Mouse (Mus musculus) hindbrain, embryonic 16.5 days (tissue): ENCODE results near the gene Mboat1. TPM values are rescaled to one million over a fixed set of nuclear protein-coding genes. Genes with fewer than 3 reads are reported as not detected.

Experiments used
- ATAC-seq: fragments of 200-750 bp; cut with Nextera tagmentation; 2 replicates; pipeline ENCODE4 v1.8.0; 2017; ENCODE audit warnings: moderate TSS enrichment, moderate library complexity
- H3K27ac ChIP-seq: fragments of 300-500 bp; sonication (generic); 2 replicates; pipeline ENCODE4 v1.5.1; 2014; ENCODE audit warnings: low read depth, mild to moderate bottlenecking, control low read depth, low read length, moderate library complexity
- H3K27me3 ChIP-seq: fragments of 300-500 bp; sonication (generic); replicated peaks from 2 replicates; pipeline ENCODE4 v1.6.1; 2014; ENCODE audit warnings: low read length; ENCODE audit not compliant: control insufficient read depth, insufficient read depth
- H3K36me3 ChIP-seq: fragments of 300-500 bp; sonication (generic); 2 replicates; pipeline ENCODE4 v1.6.1; 2014; ENCODE audit warnings: mild to moderate bottlenecking, low read length, moderate library complexity, mixed read lengths; ENCODE audit not compliant: control insufficient read depth, insufficient read depth
- H3K4me1 ChIP-seq: fragments of 300-500 bp; sonication (generic); 2 replicates; pipeline ENCODE4 v1.6.1; 2014; ENCODE audit warnings: low read depth, low read length; ENCODE audit not compliant: control insufficient read depth, insufficient read depth
- H3K4me2 ChIP-seq: fragments of 300-500 bp; sonication (generic); 2 replicates; pipeline ENCODE4 v1.6.1; 2014; ENCODE audit warnings: mild to moderate bottlenecking, low read length, control low read depth, moderate library complexity
- H3K4me3 ChIP-seq: fragments of 300-500 bp; sonication (generic); 2 replicates; pipeline ENCODE4 v1.5.1; 2014; ENCODE audit warnings: mild to moderate bottlenecking, low read length, control low read depth, moderate library complexity
- H3K9ac ChIP-seq: fragments of 300-500 bp; sonication (generic); 2 replicates; pipeline ENCODE4 v1.6.1; 2014; ENCODE audit warnings: low read depth, mild to moderate bottlenecking, control low read depth, low read length, moderate library complexity
- H3K9me3 ChIP-seq: fragments of 300-500 bp; sonication (generic); 2 replicates; pipeline ENCODE4 v1.6.1; 2014; ENCODE audit warnings: mild to moderate bottlenecking, low read length, moderate library complexity; ENCODE audit not compliant: control insufficient read depth
- WGBS: fragments of 180-500 bp; shearing (Covaris S2); extraction: QIAGEN DNeasy Blood & Tissue Kit; methylation state at CpG from one replicate; pipeline ENCODE4 v1.1.7; 2014; 5-methylcytosine and 5-hydroxymethylcytosine counted together
- polyA plus RNA-seq: library from polyadenylated mRNA; unstranded; fragments of >200 nt; fragmentation: Nextera tagmentation; extraction: Ambion mirVana; gene quantifications from 2 replicates; pipeline ENCODE4 v1.2.1, GENCODE M21; 2015

The Mboat1 gene
- polyA plus RNA-seq = 2.6 and 3.4 TPM in 2 replicates

- Histone ChIP-seq H3K36me3 (no peaks in the 10 kb centered on the region), H3K4me2 (peak within 1 kb of the TSS; percentile 99), H3K4me3 (peak within 1 kb of the TSS; percentile 82), H3K9ac (peak within 1 kb of the TSS; percentile 83), H3K27ac (no peak within 1 kb of the TSS), H3K4me1 (no peaks in the 10 kb centered on the region), H3K27me3 (peaks cover 12% of the 10 kb centered on the region; the same call in 1 of the 2 replicates), H3K9me3 (no peaks in the 10 kb centered on the region)
- ATAC-seq = peak; percentile 94
- WGBS = under 1% methylated on average over 54 of the region's 55 CpGs
Measured at GRCm38 (mm10) chr13:30136243-30136922, at the start of gene Mboat1. Mboat1 (plus strand) TSS chr13:30136489.

DNA sequence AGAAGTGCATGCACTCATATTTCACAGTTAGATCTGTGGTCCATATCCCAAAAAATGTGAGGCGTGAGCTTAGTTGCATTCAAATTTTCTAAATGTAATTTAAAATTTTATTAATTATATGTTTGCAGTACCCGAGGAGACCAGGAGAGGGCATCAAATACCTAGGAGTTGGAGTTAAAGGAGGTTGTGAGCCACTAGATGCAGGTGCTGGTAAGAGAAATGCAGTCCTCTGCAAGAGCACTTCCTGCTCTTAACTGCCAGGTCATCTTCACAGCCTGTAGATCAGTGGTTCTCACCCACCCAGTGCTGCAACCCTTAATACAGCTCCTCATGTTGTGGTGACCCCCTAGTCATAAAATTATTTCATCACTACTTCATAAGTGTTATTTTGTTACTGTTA lies 43.2 kb upstream of the Mboat1 start:
- Histone ChIP-seq H3K27ac (no peak overlapping the region), H3K9me3 (no peaks in the 10 kb centered on the region), H3K9ac (no peak overlapping the region), H3K4me2 (no peak overlapping the region), H3K4me1 (no peaks in the 10 kb centered on the region), H3K36me3 (no peaks in the 10 kb centered on the region), H3K4me3 (no peak overlapping the region), H3K27me3 (no peaks in the 10 kb centered on the region)
- ATAC-seq = no peak
- WGBS = 36% methylated on average over 2 of the region's 2 CpGs

GRCm38 (mm10) chr13:30095851-30096250 lies 40.4 kb upstream of the Mboat1 start:
- Histone ChIP-seq H3K4me1 (no peaks in the 10 kb centered on the region), H3K36me3 (no peaks in the 10 kb centered on the region), H3K27ac (no peak overlapping the region), H3K27me3 (no peaks in the 10 kb centered on the region), H3K9me3 (no peaks in the 10 kb centered on the region), H3K4me2 (no peak overlapping the region), H3K9ac (no peak overlapping the region), H3K4me3 (no peak overlapping the region)
- 72% methylated on average over 4 of the region's 4 CpGs for WGBS
- no peak for ATAC-seq

- Histone ChIP-seq H3K9me3 (no peaks in the 10 kb centered on the region), H3K27ac (no peak overlapping the region), H3K4me1 (no peaks in the 10 kb centered on the region), H3K9ac (no peak overlapping the region), H3K4me2 (no peak overlapping the region), H3K36me3 (no peaks in the 10 kb centered on the region), H3K4me3 (no peak overlapping the region), H3K27me3 (no peaks in the 10 kb centered on the region)
- ATAC-seq = no peak
- 68% methylated on average over 4 of the region's 4 CpGs for WGBS
Measured at GRCm38 (mm10) chr13:30096536-30096935, 39.8 kb upstream of the Mboat1 start.

DNA sequence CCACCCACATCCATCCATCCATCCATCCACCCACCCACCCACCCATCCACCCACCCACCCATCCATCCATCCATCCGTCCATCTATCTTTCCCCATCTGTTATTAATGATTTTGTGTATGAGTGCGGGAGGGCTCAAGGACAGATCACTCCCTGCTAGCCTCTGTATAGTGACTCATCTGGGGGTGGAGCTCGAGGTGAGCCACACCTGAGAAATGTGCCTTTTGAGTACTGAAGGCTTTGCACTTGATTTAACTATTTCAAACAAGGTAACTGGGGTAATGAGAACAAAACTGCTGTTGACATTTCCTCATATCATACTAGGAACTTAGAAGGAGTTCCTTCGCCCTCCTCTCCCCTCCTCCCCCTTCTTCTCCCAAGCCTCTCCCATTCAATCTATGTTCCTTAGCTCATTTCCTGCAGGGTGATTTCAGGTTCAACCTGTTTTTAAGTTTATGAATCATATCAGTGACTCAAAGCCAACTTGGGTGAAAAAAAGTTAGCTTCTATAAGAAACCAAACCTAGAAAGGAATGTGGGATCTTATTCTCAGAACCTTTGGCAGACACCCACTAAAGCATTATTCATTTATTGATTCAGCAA lies 27.2 kb upstream of the Mboat1 start:
- WGBS = 94% methylated on average over 4 of the region's 4 CpGs
- no peak overlapping the region for H3K4me3 ChIP-seq
- no peak overlapping the region for H3K9ac ChIP-seq
- no peaks in the 10 kb centered on the region for H3K4me1 ChIP-seq
- H3K4me2 ChIP-seq = no peak overlapping the region
- H3K27ac ChIP-seq = no peak overlapping the region
- H3K27me3 ChIP-seq = no peaks in the 10 kb centered on the region
- ATAC-seq = no peak
- H3K36me3 ChIP-seq = no peaks in the 10 kb centered on the region
- H3K9me3 ChIP-seq = no peaks in the 10 kb centered on the region

- H3K9me3 ChIP-seq = no peaks in the 10 kb centered on the region
- H3K36me3 ChIP-seq = no peaks in the 10 kb centered on the region
- H3K27ac ChIP-seq = no peak overlapping the region
- no peak overlapping the region for H3K9ac ChIP-seq
- no peak overlapping the region for H3K4me2 ChIP-seq
- ATAC-seq = no peak
- WGBS = 86% methylated on average over 5 of the region's 5 CpGs
- H3K27me3 ChIP-seq = no peaks in the 10 kb centered on the region
- no peaks in the 10 kb centered on the region for H3K4me1 ChIP-seq
- no peak overlapping the region for H3K4me3 ChIP-seq
Measured at GRCm38 (mm10) chr13:30115792-30116191, 20.5 kb upstream of the Mboat1 start.

DNA sequence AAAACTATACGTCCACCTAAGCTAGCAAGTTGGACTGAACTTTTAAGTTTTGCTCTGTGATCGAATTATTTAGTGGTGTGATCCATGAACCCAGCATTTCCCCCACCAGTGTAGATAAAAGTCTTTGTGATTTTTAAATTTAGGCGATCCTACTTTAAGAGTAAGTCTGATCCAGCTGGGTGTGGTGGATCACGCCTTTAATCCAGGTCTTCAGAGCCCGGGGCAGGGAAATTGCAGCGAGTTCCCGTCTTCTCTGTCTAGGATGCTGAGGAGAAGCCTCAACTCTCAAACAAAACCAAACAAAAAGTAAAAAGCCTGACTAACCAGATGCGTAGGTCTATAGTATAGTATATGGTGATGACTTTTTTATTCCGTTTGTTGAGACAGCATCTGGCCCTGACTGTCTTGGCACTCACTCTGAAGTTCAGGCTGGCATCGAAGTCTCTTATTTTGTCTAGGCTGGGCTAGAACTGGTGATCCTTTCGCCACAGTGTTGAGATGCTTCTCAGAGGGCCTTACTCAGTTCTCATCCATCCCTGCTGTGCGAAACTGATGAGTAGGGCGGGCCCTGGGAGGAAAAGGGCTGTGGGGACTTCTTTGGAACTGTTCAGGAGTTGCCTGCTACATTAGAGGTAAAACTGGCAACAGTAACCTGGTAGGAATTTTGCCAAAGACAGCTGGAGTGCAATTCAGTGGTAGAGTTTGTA lies 787 bp downstream of the Mboat1 start:
- ATAC-seq = peak; percentile 4; the same call in 1 of the 2 replicates
- no peaks in the 10 kb centered on the region for H3K9me3 ChIP-seq
- peak overlapping the region; percentile 99 for H3K4me2 ChIP-seq
- H3K27ac ChIP-seq = no peak overlapping the region
- H3K27me3 ChIP-seq = peaks cover 12% of the 10 kb centered on the region; the same call in 1 of the 2 replicates
- H3K9ac ChIP-seq = no peak overlapping the region; the same call in 1 of the 2 replicates
- H3K4me3 ChIP-seq = peak overlapping the region; percentile 82
- no peaks in the 10 kb centered on the region for H3K4me1 ChIP-seq
- WGBS = 30% methylated on average over 13 of the region's 13 CpGs
- no peaks in the 10 kb centered on the region for H3K36me3 ChIP-seq

GRCm38 (mm10) chr13:30137951-30138350 lies 1.7 kb downstream of the Mboat1 start:
- WGBS = 85% methylated on average over 6 of the region's 6 CpGs
- H3K36me3 ChIP-seq = no peaks in the 10 kb centered on the region
- no peaks in the 10 kb centered on the region for H3K9me3 ChIP-seq
- no peak overlapping the region for H3K27ac ChIP-seq
- H3K4me3 ChIP-seq = no peak overlapping the region
- no peak for ATAC-seq
- H3K4me2 ChIP-seq = no peak overlapping the region
- H3K9ac ChIP-seq = no peak overlapping the region
- peaks cover 12% of the 10 kb centered on the region; the same call in 1 of the 2 replicates for H3K27me3 ChIP-seq
- H3K4me1 ChIP-seq = no peaks in the 10 kb centered on the region

DNA sequence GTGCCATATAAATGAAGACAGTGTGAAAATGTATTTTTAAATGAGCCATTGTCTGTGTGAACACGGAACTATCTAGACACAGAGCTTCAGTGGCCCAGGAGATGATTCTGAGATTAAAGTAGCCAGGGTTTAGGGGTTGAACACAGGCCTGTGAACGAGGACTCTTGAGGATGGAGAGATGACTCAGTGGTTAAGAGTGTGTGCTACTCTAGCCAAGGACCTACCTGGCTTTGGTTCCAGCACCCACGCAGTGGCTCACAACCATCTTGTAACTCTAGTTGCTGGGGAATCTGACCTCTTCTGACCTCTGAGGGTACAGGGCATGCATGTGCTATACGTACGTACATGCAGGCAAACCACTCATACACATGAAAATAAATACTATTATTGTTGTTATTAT lies 3.9 kb downstream of the Mboat1 start:
- no peak for ATAC-seq
- H3K4me3 ChIP-seq = no peak overlapping the region

More for the DNA sequence above, 3.9 kb downstream of the Mboat1 start:
- H3K4me1 ChIP-seq = no peaks in the 10 kb centered on the region
- no peak overlapping the region for H3K9ac ChIP-seq
- 0 out of 2 replicates have a peak, but pooled peaks cover 7% of the 10 kb centered on the region for H3K27me3 ChIP-seq
- 88% methylated on average over 5 of the region's 5 CpGs for whole genome bisulfite sequencing
- H3K36me3 ChIP-seq = no peaks in the 10 kb centered on the region
- no peak overlapping the region for H3K4me2 ChIP-seq
- H3K9me3 ChIP-seq = no peaks in the 10 kb centered on the region
- H3K27ac ChIP-seq = no peak overlapping the region
